Mouse (Mus musculus): ENCODE measurements around the gene Slc22a20. TPM values are rescaled to one million over a fixed set of nuclear protein-coding genes. Genes with fewer than 3 reads are reported as not detected.

Slc22a20 gene
- polyA plus RNA-seq, 1 experiment from 2014 or later = not detected

GRCm38 (mm10) chr19:5935266-5935665 is 50.7 kb downstream of the Slc22a20 start:
- 0 out of 2 replicates have a peak overlapping the region, but pooled peaks have one; percentile 30 for H3K9ac ChIP-seq (ENCODE audit: low read depth, low read length)

GRCm38 (mm10) chr19:5929634-5930596 is 56.0 kb downstream of the Slc22a20 start:
- peaks cover 17% of the 10 kb centered on the region for H3K4me1 ChIP-seq (ENCODE audit: control insufficient read depth, insufficient read depth, low read length)
- ATAC-seq (replicated peaks; ENCODE audit: insufficient number of reproducible peaks, low FRiP score, low TSS enrichment) = no peak
- no peak overlapping the region for H3K9ac ChIP-seq (ENCODE audit: low read depth, low read length)
- no peak overlapping the region; the same call in 1 of the 2 replicates for H3K4me2 ChIP-seq
- no peaks in the 10 kb centered on the region for H3K27me3 ChIP-seq (ENCODE audit: control insufficient read depth, insufficient read depth, low read length)
- no peak overlapping the region for H3K4me3 ChIP-seq (ENCODE audit: low read depth, low read length)
- no peaks in the 10 kb centered on the region for H3K9me3 ChIP-seq (replicated peaks; ENCODE audit: control insufficient read depth, low read length)
- no peaks in the 10 kb centered on the region for H3K36me3 ChIP-seq (ENCODE audit: control insufficient read depth, insufficient read depth, low read length)
- WGBS (ENCODE audit: insufficient replicate concordance) = 55% methylated on average over 14 of the region's 14 CpGs
- peak overlapping the region; percentile 41 for H3K27ac ChIP-seq (ENCODE audit: low read depth, low read length)

More at GRCm38 (mm10) chr19:5935266-5935665, 50.7 kb downstream of the Slc22a20 start:
- Histone ChIP-seq H3K27ac (ENCODE audit: low read depth, low read length) (peak overlapping the region; percentile 74), H3K27me3 (ENCODE audit: control insufficient read depth, insufficient read depth, low read length) (no peaks in the 10 kb centered on the region), H3K4me1 (ENCODE audit: control insufficient read depth, insufficient read depth, low read length) (peaks cover 30% of the 10 kb centered on the region), H3K4me3 (ENCODE audit: low read depth, low read length) (no peak overlapping the region), H3K4me2 (peak overlapping the region; percentile 29; the same call in 1 of the 2 replicates), H3K36me3 (ENCODE audit: control insufficient read depth, insufficient read depth, low read length) (no peaks in the 10 kb centered on the region), H3K9me3 (replicated peaks; ENCODE audit: control insufficient read depth, low read length) (no peaks in the 10 kb centered on the region)
- 8% methylated on average over 3 of the region's 3 CpGs for WGBS (ENCODE audit: insufficient replicate concordance)
- ATAC-seq (replicated peaks; ENCODE audit: insufficient number of reproducible peaks, low FRiP score, low TSS enrichment) = peak; percentile 70

GRCm38 (mm10) chr19:5928546-5928945 is 57.4 kb downstream of the Slc22a20 start:
- H3K9me3 ChIP-seq (replicated peaks; ENCODE audit: control insufficient read depth, low read length) = no peaks in the 10 kb centered on the region
- no peak overlapping the region for H3K4me2 ChIP-seq
- H3K27me3 ChIP-seq (ENCODE audit: control insufficient read depth, insufficient read depth, low read length) = no peaks in the 10 kb centered on the region
- no peak overlapping the region for H3K27ac ChIP-seq (ENCODE audit: low read depth, low read length)
- no peaks in the 10 kb centered on the region for H3K36me3 ChIP-seq (ENCODE audit: control insufficient read depth, insufficient read depth, low read length)
- WGBS (ENCODE audit: insufficient replicate concordance) = 63% methylated on average over 3 of the region's 3 CpGs
- H3K4me3 ChIP-seq (ENCODE audit: low read depth, low read length) = no peak overlapping the region
- H3K9ac ChIP-seq (ENCODE audit: low read depth, low read length) = no peak overlapping the region
- ATAC-seq (replicated peaks; ENCODE audit: insufficient number of reproducible peaks, low FRiP score, low TSS enrichment) = no peak
- H3K4me1 ChIP-seq (ENCODE audit: control insufficient read depth, insufficient read depth, low read length) = peaks cover 16% of the 10 kb centered on the region

- no peak for ATAC-seq (replicated peaks; ENCODE audit: insufficient number of reproducible peaks, low FRiP score, low TSS enrichment)
- Histone ChIP-seq H3K36me3 (ENCODE audit: control insufficient read depth, insufficient read depth, low read length) (no peaks in the 10 kb centered on the region), H3K4me1 (ENCODE audit: control insufficient read depth, insufficient read depth, low read length) (peaks cover 16% of the 10 kb centered on the region), H3K4me3 (ENCODE audit: low read depth, low read length) (no peak overlapping the region), H3K4me2 (no peak overlapping the region), H3K9me3 (replicated peaks; ENCODE audit: control insufficient read depth, low read length) (no peaks in the 10 kb centered on the region), H3K27me3 (ENCODE audit: control insufficient read depth, insufficient read depth, low read length) (no peaks in the 10 kb centered on the region), H3K27ac (ENCODE audit: low read depth, low read length) (no peak overlapping the region), H3K9ac (ENCODE audit: low read depth, low read length) (no peak overlapping the region)
- WGBS (ENCODE audit: insufficient replicate concordance) = 66% methylated on average over 6 of the region's 6 CpGs
Observed at GRCm38 (mm10) chr19:5928104-5928503, 57.8 kb downstream of the Slc22a20 start.

- peaks cover 21% of the 10 kb centered on the region for H3K4me1 ChIP-seq (ENCODE audit: control insufficient read depth, insufficient read depth, low read length)
- no peaks in the 10 kb centered on the region for H3K27me3 ChIP-seq (ENCODE audit: control insufficient read depth, insufficient read depth, low read length)
- ATAC-seq (replicated peaks; ENCODE audit: insufficient number of reproducible peaks, low FRiP score, low TSS enrichment) = no peak
- 65% methylated on average over 8 of the region's 8 CpGs for WGBS (ENCODE audit: insufficient replicate concordance)
- H3K4me3 ChIP-seq (ENCODE audit: low read depth, low read length) = no peak overlapping the region
- no peaks in the 10 kb centered on the region for H3K9me3 ChIP-seq (replicated peaks; ENCODE audit: control insufficient read depth, low read length)
- H3K4me2 ChIP-seq = no peak overlapping the region
- H3K9ac ChIP-seq (ENCODE audit: low read depth, low read length) = no peak overlapping the region
- H3K36me3 ChIP-seq (ENCODE audit: control insufficient read depth, insufficient read depth, low read length) = no peaks in the 10 kb centered on the region
- no peak overlapping the region for H3K27ac ChIP-seq (ENCODE audit: low read depth, low read length)
Observed at GRCm38 (mm10) chr19:5927532-5927931, 58.4 kb downstream of the Slc22a20 start.

- no peak for ATAC-seq (replicated peaks; ENCODE audit: insufficient number of reproducible peaks, low FRiP score, low TSS enrichment)
- WGBS (ENCODE audit: insufficient replicate concordance) = 81% methylated on average over 11 of the region's 11 CpGs
- H3K36me3 ChIP-seq (ENCODE audit: control insufficient read depth, insufficient read depth, low read length) = no peaks in the 10 kb centered on the region
- H3K4me1 ChIP-seq (ENCODE audit: control insufficient read depth, insufficient read depth, low read length) = peaks cover 27% of the 10 kb centered on the region
- H3K9me3 ChIP-seq (replicated peaks; ENCODE audit: control insufficient read depth, low read length) = no peaks in the 10 kb centered on the region
- no peaks in the 10 kb centered on the region for H3K27me3 ChIP-seq (ENCODE audit: control insufficient read depth, insufficient read depth, low read length)
- no peak overlapping the region for H3K4me2 ChIP-seq
- no peak overlapping the region for H3K9ac ChIP-seq (ENCODE audit: low read depth, low read length)
- H3K4me3 ChIP-seq (ENCODE audit: low read depth, low read length) = no peak overlapping the region
- no peak overlapping the region for H3K27ac ChIP-seq (ENCODE audit: low read depth, low read length)
Observed at GRCm38 (mm10) chr19:5927026-5927425, 58.9 kb downstream of the Slc22a20 start.

- H3K4me3 ChIP-seq (ENCODE audit: low read depth, low read length) = peak overlapping the region; percentile 71
- no peak for ATAC-seq (replicated peaks; ENCODE audit: insufficient number of reproducible peaks, low FRiP score, low TSS enrichment)
- peaks cover 31% of the 10 kb centered on the region for H3K4me1 ChIP-seq (ENCODE audit: control insufficient read depth, insufficient read depth, low read length)
- peak overlapping the region; percentile 24; the same call in 1 of the 2 replicates for H3K27ac ChIP-seq (ENCODE audit: low read depth, low read length)
- H3K27me3 ChIP-seq (ENCODE audit: control insufficient read depth, insufficient read depth, low read length) = no peaks in the 10 kb centered on the region
- H3K9ac ChIP-seq (ENCODE audit: low read depth, low read length) = peak overlapping the region; percentile 0; the same call in 1 of the 2 replicates
- no peaks in the 10 kb centered on the region for H3K36me3 ChIP-seq (ENCODE audit: control insufficient read depth, insufficient read depth, low read length)
- H3K9me3 ChIP-seq (replicated peaks; ENCODE audit: control insufficient read depth, low read length) = no peaks in the 10 kb centered on the region
- WGBS (ENCODE audit: insufficient replicate concordance) = 22% methylated on average over 11 of the region's 11 CpGs
- H3K4me2 ChIP-seq = peak overlapping the region; percentile 93
Observed at GRCm38 (mm10) chr19:5925311-5925855, 60.6 kb downstream of the Slc22a20 start.

- under 1% methylated on average over 18 of the region's 18 CpGs for WGBS (ENCODE audit: insufficient replicate concordance)
- Histone ChIP-seq H3K27me3 (ENCODE audit: control insufficient read depth, insufficient read depth, low read length) (no peaks in the 10 kb centered on the region), H3K27ac (ENCODE audit: low read depth, low read length) (peak within 1 kb of the TSS; percentile 83), H3K9ac (ENCODE audit: low read depth, low read length) (peak within 1 kb of the TSS; percentile 70), H3K4me1 (ENCODE audit: control insufficient read depth, insufficient read depth, low read length) (peaks cover 26% of the 10 kb centered on the region), H3K4me3 (ENCODE audit: low read depth, low read length) (peak within 1 kb of the TSS; percentile 71), H3K36me3 (ENCODE audit: control insufficient read depth, insufficient read depth, low read length) (no peaks in the 10 kb centered on the region), H3K4me2 (peak within 1 kb of the TSS; percentile 93), H3K9me3 (replicated peaks; ENCODE audit: control insufficient read depth, low read length) (no peaks in the 10 kb centered on the region)
- ATAC-seq (replicated peaks; ENCODE audit: insufficient number of reproducible peaks, low FRiP score, low TSS enrichment) = peak; percentile 87
Observed at GRCm38 (mm10) chr19:5924713-5925093, 61.2 kb downstream of the Slc22a20 start, which contains the start of gene Cdc42ep2. Gene Cdc42ep2 (minus strand): TSS chr19:5924816.
